Mouse (Mus musculus) adrenal gland, postnatal 4 days (tissue): Measurements from ENCODE around the gene Tmem205. TPM values are rescaled to one million over a fixed set of nuclear protein-coding genes. Genes with fewer than 3 reads are reported as not detected.

Experiments used
- DNase-seq, 2 experiments: peaks; one replicate each; pipeline ENCODE4 v3.0.0; 2021 to 2022; ENCODE audit warnings: low spot score in 2 of 2, mixed read lengths in 2 of 2
- long read RNA-seq, 2 experiments: library from polyadenylated mRNA; stranded (forward); transcript quantifications; one replicate each; pipeline ENCODE4 v2.0.0; 2021
- total RNA-seq, 2 experiments: library from RNA; stranded (reverse); gene quantifications; 2 replicates each; pipeline ENCODE4 v1.2.3; 2021

Gene Tmem205
- 100 to 1,000 TPM; 242 to 269 TPM for total RNA-seq
- long read RNA-seq, experiment 1, transcript Tmem205-201 (4 exons, 785 nt) = major isoform, 165 of 264 reads
- long read RNA-seq, experiment 1, transcript Tmem205-203 (4 exons, 879 nt) = minor isoform, 7 of 264 reads
- long read RNA-seq, experiment 1, partial matches to known transcripts = 11 of 264 reads
- long read RNA-seq, experiment 1, other reads (novel, unspliced or antisense) = 77 of 264 reads
- long read RNA-seq, experiment 2, transcript Tmem205-205 (1 exons, 877 nt) = minor isoform, 11 of 183 reads
- long read RNA-seq, experiment 2, transcript Tmem205-201 (4 exons, 785 nt) = major isoform, 100 of 183 reads
- long read RNA-seq, experiment 2, transcript Tmem205-203 (4 exons, 879 nt) = minor isoform, 9 of 183 reads
- long read RNA-seq, experiment 2, partial matches to known transcripts = 7 of 183 reads
- long read RNA-seq, experiment 2, other reads (novel, unspliced or antisense) = 49 of 183 reads

DNA sequence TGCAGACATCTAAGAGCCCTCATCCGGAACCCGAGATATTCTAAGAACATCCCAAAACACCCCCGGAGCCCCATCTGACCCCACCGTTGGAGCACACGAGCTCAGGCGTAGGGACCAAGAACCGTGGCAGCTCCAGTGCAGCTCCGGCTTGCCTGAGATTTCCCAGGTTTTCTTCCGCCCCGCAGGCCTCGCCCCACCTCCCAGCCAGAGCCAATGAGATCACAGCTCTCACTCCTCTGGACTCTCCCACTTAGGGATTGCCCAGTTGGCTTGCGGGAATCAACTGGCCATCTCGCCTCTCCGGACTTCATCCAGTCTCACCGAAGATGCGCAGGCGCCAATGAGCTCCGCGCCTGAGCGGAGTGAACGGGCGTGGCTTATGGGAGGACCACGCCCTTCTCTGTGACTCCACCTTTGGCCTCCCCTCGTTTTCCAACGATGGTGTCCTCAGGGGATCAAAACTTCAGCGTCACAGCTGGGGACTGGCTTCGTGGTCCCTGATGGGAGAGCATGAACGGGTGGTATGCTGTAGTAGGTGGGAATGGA lies at the start of gene Tmem205, which contains the start of gene Ccdc159:
Gene Tmem205, minus strand, starts transcription at position 349 of the 546 bp plus-strand sequence.
Gene Ccdc159, plus strand, starts transcription at position 264 of the 546 bp plus-strand sequence.
- DNase-seq = peak; percentile 71 to 82

DNA sequence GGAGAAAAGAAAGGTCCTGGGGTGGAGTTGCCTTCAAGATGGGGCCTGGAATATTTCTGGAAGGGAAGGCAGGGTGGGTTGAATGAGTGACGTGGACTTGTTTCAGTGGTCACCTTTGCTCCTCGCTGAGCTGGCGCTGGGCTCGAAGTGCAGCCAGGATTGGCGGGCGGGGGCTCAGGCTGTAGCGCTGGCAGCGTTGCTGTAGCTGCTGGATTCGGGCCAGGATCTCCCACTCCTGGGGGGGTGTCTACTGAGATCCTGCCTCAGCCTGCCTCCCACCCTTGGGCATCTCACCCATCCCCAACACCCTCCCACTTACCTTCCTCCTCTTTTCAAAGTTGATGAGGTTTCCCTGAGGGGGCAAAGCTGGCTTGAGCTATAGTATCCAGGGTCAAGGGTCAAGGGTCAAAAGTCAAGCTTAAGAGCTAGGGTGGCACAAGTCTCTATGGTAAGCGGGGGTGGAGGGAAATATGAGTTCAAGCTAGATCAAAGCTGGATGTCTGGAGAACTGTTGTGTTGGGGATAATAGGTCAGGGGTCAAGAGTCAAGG lies 49.3 kb upstream of the Tmem205 start:
- no peak for DNase-seq

GRCm38 (mm10) chr9:21969304-21969703 lies 41.9 kb upstream of the Tmem205 start:
- DNase-seq = no peak

DNA sequence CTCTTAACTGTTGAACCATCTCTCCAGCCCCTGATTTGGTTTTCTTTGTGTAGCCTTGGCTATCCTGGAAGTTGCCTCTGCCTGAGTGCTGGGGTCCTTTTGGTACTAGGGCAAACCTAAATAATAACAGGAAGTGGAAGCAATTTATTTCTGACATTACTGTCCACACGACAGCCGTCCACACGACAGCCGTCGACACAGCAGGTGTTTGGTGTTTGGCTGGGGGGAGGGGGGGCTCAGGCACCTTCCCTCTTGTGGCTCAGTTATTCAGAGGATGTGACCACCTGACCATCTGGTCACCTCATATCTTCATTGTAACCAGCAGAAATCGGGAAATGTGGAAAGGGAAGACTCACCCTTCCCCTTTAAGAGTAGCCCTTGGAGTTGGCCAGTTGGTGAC lies 41.5 kb upstream of the Tmem205 start:
- DNase-seq = no peak

GRCm38 (mm10) chr9:21963417-21963816 lies 36.1 kb upstream of the Tmem205 start, which contains the start of gene Epor:
Gene Epor (minus strand): TSS chr9:21963506.
- no peak for DNase-seq

DNA sequence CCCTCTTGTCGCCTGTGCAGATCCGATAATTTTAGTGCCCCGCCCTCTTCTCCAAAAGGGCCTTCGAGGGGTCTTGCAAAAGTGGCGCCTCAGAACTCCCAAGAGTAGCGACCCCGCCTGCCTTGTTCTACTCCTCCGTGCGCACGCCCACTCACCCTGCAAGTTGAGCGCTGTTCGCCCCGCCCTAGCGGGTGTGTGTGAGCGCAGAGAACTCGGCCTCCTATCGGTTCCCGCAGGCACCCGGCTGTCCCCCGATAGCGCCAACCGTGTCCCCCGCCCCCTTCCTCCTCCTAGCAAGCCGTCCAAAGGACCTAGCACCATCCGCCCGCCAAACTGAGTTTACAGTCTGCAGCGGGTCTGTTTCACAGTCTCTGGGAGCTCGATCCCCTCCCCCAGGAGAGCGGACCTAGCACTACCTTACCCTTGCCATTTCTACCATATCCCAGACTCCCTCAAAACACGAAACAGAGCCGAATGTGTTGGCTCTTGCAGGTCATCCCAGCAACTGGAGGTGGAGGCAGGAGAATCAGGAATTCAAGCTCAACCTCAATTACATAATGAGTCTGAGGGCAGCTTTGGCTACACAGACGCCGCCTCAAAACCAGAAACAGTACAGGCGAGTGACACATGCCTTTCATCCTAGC lies 35.2 kb upstream of the Tmem205 start:
- peak; percentile 35 to 49 for DNase-seq

- no peak for DNase-seq
Measured at GRCm38 (mm10) chr9:21962010-21962409, 34.7 kb upstream of the Tmem205 start.

- no peak for DNase-seq
Measured at GRCm38 (mm10) chr9:21961366-21961980, 34.1 kb upstream of the Tmem205 start.

GRCm38 (mm10) chr9:21960558-21961208 lies 33.3 kb upstream of the Tmem205 start:
- no peak for DNase-seq

GRCm38 (mm10) chr9:21960135-21960534 lies 32.8 kb upstream of the Tmem205 start:
- DNase-seq = no peak

GRCm38 (mm10) chr9:21959244-21959643 lies 31.9 kb upstream of the Tmem205 start:
- no peak for DNase-seq

DNA sequence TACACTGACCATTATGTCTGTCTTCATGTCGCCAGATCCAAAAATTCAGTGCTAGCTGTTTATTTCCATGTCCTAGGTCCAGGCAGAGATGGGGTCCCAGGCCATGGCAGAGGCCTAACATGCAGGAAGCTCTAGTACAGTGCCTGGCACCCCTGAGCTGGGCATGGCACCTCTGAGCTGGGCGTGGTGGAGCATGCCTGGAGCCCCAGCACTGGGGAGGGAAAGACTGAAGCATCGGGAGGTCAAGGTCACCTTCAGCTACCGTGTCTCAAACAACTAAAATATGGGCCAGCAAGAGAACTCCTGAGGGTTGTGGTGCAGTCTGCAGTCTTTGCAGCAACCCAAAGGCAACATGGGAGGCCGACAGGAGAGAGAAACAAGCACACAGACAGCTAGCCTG lies 31.0 kb upstream of the Tmem205 start:
- no peak for DNase-seq

DNA sequence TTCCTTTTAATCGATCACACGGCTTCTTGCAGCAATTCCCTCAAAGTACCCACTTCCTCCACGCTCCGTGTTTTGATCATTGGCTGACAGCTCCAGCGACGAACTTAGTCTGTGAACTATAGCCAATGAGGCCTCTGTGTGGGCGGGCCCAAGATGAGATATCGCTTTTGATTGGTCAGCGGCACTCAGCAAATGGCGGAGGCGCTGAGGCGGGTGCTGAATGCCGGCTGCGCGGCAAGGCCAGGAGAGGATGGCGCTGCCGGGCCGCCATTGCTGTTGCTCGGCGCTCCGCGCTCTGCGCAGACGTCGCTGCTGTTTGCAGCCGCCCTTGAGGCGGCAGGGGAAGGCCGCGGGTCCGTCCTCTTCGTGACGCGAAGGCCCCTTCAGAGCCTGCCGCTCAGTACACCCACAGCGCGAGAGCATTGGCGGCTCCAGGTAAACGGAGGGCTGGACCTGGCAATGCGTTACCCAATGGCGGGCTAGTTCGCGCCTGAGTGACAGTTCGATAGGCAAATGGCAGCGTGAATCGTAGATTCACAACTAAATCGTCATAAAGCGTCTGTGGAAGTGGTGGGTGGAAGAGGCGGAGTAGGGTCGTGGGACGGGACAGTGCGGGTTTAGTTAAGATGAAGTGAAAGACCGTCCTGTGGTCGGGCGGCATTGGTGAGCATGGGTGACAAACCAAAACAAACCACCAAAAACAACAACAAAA lies 28.4 kb upstream of the Tmem205 start, which contains the start of gene Swsap1:
Gene Swsap1, plus strand, starts transcription at position 186 of the 712 bp plus-strand sequence.
- peak; percentile 86 to 96 for DNase-seq

- DNase-seq = no peak
Measured at GRCm38 (mm10) chr9:21955225-21955569, 27.8 kb upstream of the Tmem205 start.

DNA sequence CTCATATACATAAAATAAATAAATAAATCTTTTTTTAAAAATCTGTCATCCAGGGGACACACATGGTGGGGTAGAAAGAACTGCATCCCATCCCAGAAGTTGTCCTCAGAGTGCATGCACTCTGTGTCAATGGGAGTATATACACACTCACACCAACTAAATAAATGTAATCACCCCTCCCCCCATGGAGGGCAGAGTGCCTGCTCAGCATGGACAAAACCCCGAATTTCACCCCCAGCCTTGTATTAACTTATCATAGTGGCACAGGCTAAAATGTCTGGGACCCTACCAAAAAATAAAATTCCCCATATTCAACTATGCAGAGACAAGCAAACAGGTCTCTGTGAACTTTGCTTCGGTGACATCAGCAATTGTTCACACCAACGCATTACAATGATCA lies 27.3 kb upstream of the Tmem205 start:
- DNase-seq = no peak

- no peak for DNase-seq
Measured at GRCm38 (mm10) chr9:21953600-21953999, 26.2 kb upstream of the Tmem205 start.

GRCm38 (mm10) chr9:21951977-21952376 lies 24.6 kb upstream of the Tmem205 start:
- DNase-seq = no peak

GRCm38 (mm10) chr9:21950322-21950721 lies 23.0 kb upstream of the Tmem205 start:
- peak; percentile 53 to 61 for DNase-seq

GRCm38 (mm10) chr9:21948790-21949189 lies 21.4 kb upstream of the Tmem205 start:
- no peak for DNase-seq

DNA sequence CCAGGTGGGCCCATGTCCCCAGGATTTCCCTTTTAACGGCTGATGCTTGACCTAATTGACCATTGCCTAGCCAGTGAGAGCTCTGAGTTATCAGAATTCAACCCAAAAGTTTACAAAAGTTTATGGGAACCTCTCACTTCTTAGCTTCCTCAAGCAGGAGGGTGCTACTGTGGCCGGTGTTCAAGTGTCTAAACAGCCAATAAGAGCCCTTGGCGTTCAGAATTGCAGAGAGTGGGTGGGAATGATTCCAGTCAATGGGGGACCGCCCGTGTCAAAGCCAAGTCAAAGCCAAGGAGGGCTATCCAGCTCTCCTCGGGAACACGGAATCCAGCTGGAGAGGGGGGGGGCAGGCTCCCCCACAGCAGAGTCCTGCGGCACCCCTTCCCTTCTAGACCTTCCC lies 20.8 kb upstream of the Tmem205 start:
- no peak for DNase-seq
